Mouse (Mus musculus) kidney, embryonic 15.5 days (tissue): ENCODE data around the gene Olfr385. TPM values are rescaled to one million over a fixed set of nuclear protein-coding genes. Genes with fewer than 3 reads are reported as not detected.
"Not testable (repeated sequence)": the region's sequence is repeated elsewhere in the genome, so short reads cannot be mapped to it uniquely, and the experiment has no call there.

Experiments used
- ATAC-seq: fragments of 200-750 bp; cut with Nextera tagmentation; replicated peaks from 2 replicates; pipeline ENCODE4 v1.8.0; 2017; ENCODE audit warnings: moderate TSS enrichment; ENCODE audit not compliant: low FRiP score
- H3K27ac ChIP-seq: fragments of 300-500 bp; sonication (generic); 2 replicates; pipeline ENCODE4 v1.5.1; 2015; ENCODE audit warnings: mild to moderate bottlenecking, inconsistent platforms
- H3K27me3 ChIP-seq: fragments of 300-500 bp; sonication (generic); 2 replicates; pipeline ENCODE4 v1.6.1; 2015; ENCODE audit warnings: inconsistent platforms
- H3K36me3 ChIP-seq: fragments of 300-500 bp; sonication (generic); 2 replicates; pipeline ENCODE4 v1.6.1; 2015; ENCODE audit warnings: inconsistent platforms
- H3K4me1 ChIP-seq: fragments of 300-500 bp; sonication (generic); 2 replicates; pipeline ENCODE4 v1.6.1; 2015; ENCODE audit warnings: inconsistent platforms
- H3K4me2 ChIP-seq: fragments of 300-500 bp; sonication (generic); 2 replicates; pipeline ENCODE4 v1.6.1; 2015; ENCODE audit warnings: moderate library complexity, mild to moderate bottlenecking, inconsistent platforms
- H3K4me3 ChIP-seq: fragments of 300-500 bp; sonication (generic); replicated peaks from 2 replicates; pipeline ENCODE4 v1.5.1; 2015; ENCODE audit warnings: mild to moderate bottlenecking, inconsistent platforms
- H3K9ac ChIP-seq: fragments of 300-500 bp; sonication (generic); 2 replicates; pipeline ENCODE4 v1.6.1; 2015; ENCODE audit warnings: mild to moderate bottlenecking, inconsistent platforms
- H3K9me3 ChIP-seq: fragments of 300-500 bp; sonication (generic); replicated peaks from 2 replicates; pipeline ENCODE4 v1.6.1; 2016; ENCODE audit warnings: inconsistent platforms
- WGBS: fragments of 180-500 bp; shearing (Covaris S2); methylation state at CpG from one replicate; pipeline ENCODE4 v1.1.7; 2015; ENCODE audit warnings: mixed read lengths; 5-methylcytosine and 5-hydroxymethylcytosine counted together
- polyA plus RNA-seq: library from polyadenylated mRNA; unstranded; fragments of >200 nt; fragmentation: Nextera tagmentation; extraction: Ambion mirVana; gene quantifications from 2 replicates; pipeline ENCODE4 v1.2.1, GENCODE M21; 2015

Olfr385 gene
- not detected in 2 replicates for polyA plus RNA-seq

DNA sequence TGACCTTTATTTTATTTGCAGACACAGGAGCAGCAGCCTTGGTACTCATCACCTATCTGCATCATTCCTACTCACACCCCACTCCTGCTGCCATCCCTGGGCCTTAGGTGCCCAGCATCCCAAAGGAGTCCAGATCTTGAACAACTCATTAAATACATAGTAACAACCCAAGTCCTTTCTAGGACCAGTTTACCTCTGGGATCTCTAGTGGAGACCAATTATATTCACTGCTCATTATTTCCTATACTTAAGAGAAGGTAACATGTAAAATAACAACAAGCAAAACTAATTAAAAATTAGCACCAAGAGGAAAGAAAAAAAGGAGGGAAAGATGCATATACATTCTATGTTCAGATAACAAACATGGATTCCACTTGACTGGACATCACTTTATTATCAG lies at the start of gene Olfr385:
Gene Olfr385 (minus strand): TSS at position 101 of the 400 bp plus-strand sequence.
- H3K27me3 ChIP-seq, result no peaks in the 10 kb centered on the region
- no peak within 1 kb of the TSS for H3K27ac ChIP-seq
- ATAC-seq, result no peak
- no peak within 1 kb of the TSS for H3K4me2 ChIP-seq
- no peaks in the 10 kb centered on the region for H3K9me3 ChIP-seq
- no peak within 1 kb of the TSS for H3K9ac ChIP-seq
- H3K36me3 ChIP-seq, result no peaks in the 10 kb centered on the region
- H3K4me3 ChIP-seq, result no peak within 1 kb of the TSS
- H3K4me1 ChIP-seq, result no peaks in the 10 kb centered on the region

DNA sequence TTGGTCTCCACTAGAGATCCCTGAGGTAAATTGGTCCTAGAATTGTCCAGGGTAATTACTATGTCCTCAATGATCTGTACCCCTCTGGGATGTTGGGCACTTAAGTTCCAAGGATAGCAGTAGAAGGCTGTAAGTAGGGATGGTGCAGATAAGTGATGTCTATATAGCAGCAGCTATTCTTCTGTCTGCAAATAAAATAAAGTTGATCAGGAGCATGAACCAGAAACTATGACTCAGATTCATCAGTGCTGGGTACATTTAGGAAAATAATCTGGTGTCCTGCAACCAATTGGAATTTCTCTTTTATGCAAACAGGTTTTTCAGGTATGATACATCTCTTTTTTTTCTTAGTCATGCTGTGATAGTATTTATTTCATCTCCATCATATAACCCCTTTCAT lies 5.5 kb upstream of the Olfr385 start, which contains the start of gene Olfr384:
Gene Olfr384 (plus strand): TSS at position 301 of the 400 bp plus-strand sequence.
- no peaks in the 10 kb centered on the region for H3K27me3 ChIP-seq
- H3K4me1 ChIP-seq, result no peaks in the 10 kb centered on the region
- no peak within 1 kb of the TSS for H3K27ac ChIP-seq
- H3K4me2 ChIP-seq, result no peak within 1 kb of the TSS
- H3K9me3 ChIP-seq, result 0 out of 2 replicates have a peak, but pooled peaks cover 5% of the 10 kb centered on the region
- no peak within 1 kb of the TSS for H3K4me3 ChIP-seq
- ATAC-seq, result no peak
- H3K9ac ChIP-seq, result no peak within 1 kb of the TSS
- H3K36me3 ChIP-seq, result no peaks in the 10 kb centered on the region

DNA sequence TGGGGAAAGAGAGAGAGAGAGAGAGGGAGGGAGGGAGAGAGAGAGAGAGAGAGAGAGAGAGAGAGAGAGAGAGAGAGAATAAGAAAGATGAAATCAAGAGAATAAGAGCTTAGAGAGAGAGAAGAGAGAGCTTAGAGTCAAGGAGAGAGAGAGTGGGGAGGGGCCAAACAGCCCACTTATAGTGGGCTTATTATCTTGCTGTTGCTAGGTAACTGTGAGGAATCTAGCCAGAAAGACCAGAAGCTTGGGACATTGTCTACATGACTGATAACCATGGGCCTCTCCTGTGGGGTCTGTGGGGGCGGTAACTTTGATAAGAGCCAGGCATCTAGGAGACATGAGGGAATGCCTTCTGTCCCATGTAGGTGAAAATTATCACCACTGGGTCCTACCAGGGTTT lies 9.6 kb downstream of the Olfr385 start:
- not testable (repeated sequence) for H3K9me3 ChIP-seq, H3K4me3 ChIP-seq, H3K4me1 ChIP-seq, H3K27me3 ChIP-seq, H3K27ac ChIP-seq, H3K4me2 ChIP-seq, H3K36me3 ChIP-seq, H3K9ac ChIP-seq, ATAC-seq
- WGBS, result 85% methylated on average over 1 of the region's 1 CpGs

- Histone ChIP-seq H3K9me3 (no peaks in the 10 kb centered on the region), H3K27ac (no peak overlapping the region), H3K4me2 (no peak overlapping the region), H3K4me3 (no peak overlapping the region), H3K4me1 (no peaks in the 10 kb centered on the region), H3K36me3 (no peaks in the 10 kb centered on the region), H3K27me3 (no peaks in the 10 kb centered on the region), H3K9ac (no peak overlapping the region)
- ATAC-seq, result no peak
Observed at GRCm38 (mm10) chr11:73579871-73580270, 12.9 kb downstream of the Olfr385 start.

Other genes starting within 250 kb of the Olfr385 start
- gene Olfr20, start 242.2 kb downstream of the Olfr385 start, polyA plus RNA-seq, result not detected in 2 replicates
- gene Olfr376, start 221.8 kb downstream of the Olfr385 start, polyA plus RNA-seq, result not detected in 2 replicates
- gene Olfr1, start 193.4 kb downstream of the Olfr385 start, polyA plus RNA-seq, result not detected in 2 replicates
- not detected in 2 replicates for gene Olfr378, start 164.5 kb downstream of the Olfr385 start, polyA plus RNA-seq
- not detected in 2 replicates for gene Olfr380, start 135.5 kb downstream of the Olfr385 start, polyA plus RNA-seq
- not detected in 2 replicates for gene Olfr381, start 101.4 kb downstream of the Olfr385 start, polyA plus RNA-seq
- not detected in 2 replicates for gene Olfr382, start 75.8 kb downstream of the Olfr385 start, polyA plus RNA-seq
- not detected in 2 replicates for gene Olfr384, start 5.6 kb upstream of the Olfr385 start, polyA plus RNA-seq
- gene Zfp735, start 95.8 kb upstream of the Olfr385 start, polyA plus RNA-seq, result not detected in 2 replicates
- not detected in 2 replicates for gene Olfr389, start 187.7 kb upstream of the Olfr385 start, polyA plus RNA-seq
- gene Olfr390, start 190.0 kb upstream of the Olfr385 start, polyA plus RNA-seq, result not detected in 2 replicates
- gene Olfr391-ps, start 210.0 kb upstream of the Olfr385 start, polyA plus RNA-seq, result not detected in 2 replicates
- gene Olfr392, start 224.0 kb upstream of the Olfr385 start, polyA plus RNA-seq, result not detected in 2 replicates